Mouse (Mus musculus) olfactory bulb, adult 2 months (tissue): Measurements from ENCODE around the gene Edar. TPM values are rescaled to one million over a fixed set of nuclear protein-coding genes. Genes with fewer than 3 reads are reported as not detected.

ENCODE experiments used
- H3K27ac ChIP-seq: fragments of 200-500 bp; 2 replicates; pipeline ENCODE4 v1.5.1; 2012; ENCODE audit warnings: low read depth, low read length; ENCODE audit not compliant: insufficient read depth
- H3K4me1 ChIP-seq: fragments of 200-500 bp; 2 replicates; pipeline ENCODE4 v1.6.1; 2012; ENCODE audit warnings: low read length; ENCODE audit not compliant: control insufficient read depth, insufficient read depth
- H3K4me3 ChIP-seq: fragments of 200-500 bp; 2 replicates; pipeline ENCODE4 v1.5.1; 2012; ENCODE audit warnings: mild to moderate bottlenecking, low read depth, low read length, moderate library complexity; ENCODE audit not compliant: insufficient read depth
- CTCF ChIP-seq: fragments of 200-500 bp; IDR thresholded peaks from 2 replicates; pipeline ENCODE4 v1.5.1; 2012; ENCODE audit warnings: low read depth, mild to moderate bottlenecking, low read length, moderate library complexity; ENCODE audit not compliant: insufficient read depth
- POLR2A ChIP-seq: fragments of 200-500 bp; IDR thresholded peaks from 2 replicates; pipeline ENCODE4 v1.6.1; 2012; ENCODE audit warnings: mild to moderate bottlenecking, low read depth, low read length, moderate library complexity; ENCODE audit not compliant: insufficient read depth
- WGBS: fragments of 180-500 bp; shearing (Covaris S2); methylation state at CpG from one replicate; pipeline ENCODE4 v1.1.7; 2018; 5-methylcytosine and 5-hydroxymethylcytosine counted together
- polyA plus RNA-seq: library from polyadenylated mRNA; stranded (reverse); fragments of >200 nt; gene quantifications from 2 replicates; pipeline ENCODE4 v1.2.4, GENCODE M21; 2012; ENCODE audit warnings: low replicate concordance; ENCODE audit not compliant: missing spikeins, insufficient read depth, insufficient read length

Edar gene
- polyA plus RNA-seq, 1 experiment: not detected

DNA sequence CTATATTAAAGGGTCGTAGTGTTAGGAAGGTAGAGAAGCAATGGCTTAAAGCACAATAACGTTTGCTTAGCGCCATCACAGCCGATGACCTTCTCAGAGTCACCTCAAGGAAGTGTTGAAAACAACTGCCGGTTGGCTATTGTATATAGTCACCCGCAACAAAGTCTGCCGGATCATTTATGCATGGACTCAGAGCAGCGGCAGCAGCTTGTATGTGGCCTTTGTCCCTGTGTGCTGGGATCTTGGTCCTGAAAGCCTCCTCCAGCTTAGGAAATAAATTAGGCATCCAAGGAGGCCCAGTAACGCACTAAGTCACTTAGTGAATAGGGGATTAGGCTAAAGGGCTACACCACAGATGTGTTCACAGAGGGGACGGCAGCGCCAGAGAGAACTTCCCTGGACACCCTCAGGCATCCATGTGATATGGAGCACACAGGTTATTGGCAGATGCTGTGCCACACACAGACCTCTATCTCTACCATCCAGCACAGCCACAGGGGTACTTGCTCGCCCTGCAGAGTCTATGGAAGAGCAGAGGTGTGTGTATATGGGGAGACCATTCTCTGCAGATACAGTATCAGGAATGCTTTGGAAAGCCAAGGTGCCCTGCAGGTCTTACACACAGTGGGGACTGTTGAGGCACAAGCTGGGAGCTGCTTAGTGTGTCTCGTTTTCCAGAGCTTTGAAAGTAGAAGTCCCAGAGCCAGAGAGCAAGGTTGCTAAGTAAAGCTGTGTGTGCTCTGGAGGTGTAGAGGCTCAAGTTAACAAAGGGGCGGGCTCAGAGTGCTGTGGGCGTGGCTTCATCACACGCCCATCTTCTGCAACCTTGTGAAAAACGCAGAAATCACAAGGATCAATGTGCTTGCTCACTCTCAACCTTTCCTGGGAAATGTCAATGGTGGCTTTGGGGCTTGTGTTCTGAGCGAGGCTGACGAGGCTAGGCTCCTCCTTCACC is 34.7 kb downstream of the Edar start:
- Histone ChIP-seq H3K4me3 (no peak overlapping the region), H3K27ac (no peak overlapping the region), H3K4me1 (peaks cover 17% of the 10 kb centered on the region)
- no peak for TF ChIP-seq POLR2A
- TF ChIP-seq CTCF: no peak
- 72% methylated on average over 19 of the region's 19 CpGs for whole genome bisulfite sequencing

GRCm38 (mm10) chr10:58639291-58639690 is 36.2 kb downstream of the Edar start:
- 61% methylated on average over 6 of the region's 6 CpGs for WGBS
- no peak overlapping the region for H3K27ac ChIP-seq

DNA sequence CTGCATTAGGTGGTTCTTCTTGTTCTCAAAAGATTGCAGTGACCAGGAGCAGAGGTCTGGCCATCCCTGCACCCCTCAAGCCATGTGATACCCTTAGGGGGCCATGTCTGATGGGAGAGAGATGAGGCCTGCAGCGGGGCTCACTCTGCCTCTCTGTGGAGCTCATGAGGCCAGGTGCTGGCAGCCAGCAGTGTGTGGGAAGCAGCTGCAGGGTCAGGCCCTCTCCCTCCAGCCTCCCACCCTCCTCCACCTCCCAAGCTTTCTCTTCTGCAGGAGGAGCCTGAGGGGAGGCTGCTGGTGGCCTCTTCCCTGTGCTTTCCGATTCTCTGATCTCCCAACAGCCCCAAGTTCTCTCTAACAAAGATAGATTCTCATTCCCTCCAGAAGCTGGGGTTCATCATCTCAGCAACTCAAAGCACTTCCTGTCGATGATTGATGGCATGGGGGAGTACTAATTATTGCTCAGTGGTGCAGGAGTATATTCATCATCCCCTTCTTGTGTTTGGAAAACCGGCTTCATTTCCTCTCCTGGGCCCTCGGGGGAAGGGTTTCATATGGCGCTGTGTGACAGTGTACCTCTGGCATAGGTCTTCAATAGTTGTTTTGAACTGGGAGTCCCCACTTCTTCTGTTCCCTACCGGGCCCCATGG is 38.9 kb downstream of the Edar start:
- 55% methylated on average over 7 of the region's 7 CpGs for WGBS
- TF ChIP-seq CTCF: no peak
- no peak for TF ChIP-seq POLR2A
- H3K4me3 ChIP-seq: no peak overlapping the region
- no peak overlapping the region for H3K27ac ChIP-seq
- peaks cover 19% of the 10 kb centered on the region for H3K4me1 ChIP-seq

More at GRCm38 (mm10) chr10:58639291-58639690, 36.2 kb downstream of the Edar start:
- H3K4me3 ChIP-seq: no peak overlapping the region
- H3K4me1 ChIP-seq: peaks cover 16% of the 10 kb centered on the region
- no peak for TF ChIP-seq CTCF
- no peak for TF ChIP-seq POLR2A

DNA sequence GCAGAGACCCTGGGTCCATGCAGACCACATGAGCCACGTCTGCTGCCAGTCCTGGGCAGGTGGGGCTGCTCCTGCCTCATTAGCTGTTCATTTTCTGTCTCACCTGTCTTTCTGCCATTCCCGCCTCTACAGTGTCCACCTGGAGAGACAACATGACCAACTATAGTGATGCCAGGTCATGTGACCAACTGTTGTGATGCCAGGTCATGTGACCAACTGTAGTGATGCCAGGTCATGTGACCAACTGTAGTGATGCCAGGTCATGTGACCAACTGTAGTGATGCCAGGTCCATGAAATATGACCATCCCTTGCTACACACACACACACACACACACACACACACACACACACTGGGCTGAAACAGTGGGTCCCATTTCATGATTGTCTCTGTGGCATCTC is 41.9 kb downstream of the Edar start:
- WGBS: 100% methylated on average over 2 of the region's 2 CpGs
- no peak overlapping the region for H3K27ac ChIP-seq
- H3K4me1 ChIP-seq: peaks cover 14% of the 10 kb centered on the region
- TF ChIP-seq CTCF (no peak), POLR2A (no peak)
- H3K4me3 ChIP-seq: no peak overlapping the region

DNA sequence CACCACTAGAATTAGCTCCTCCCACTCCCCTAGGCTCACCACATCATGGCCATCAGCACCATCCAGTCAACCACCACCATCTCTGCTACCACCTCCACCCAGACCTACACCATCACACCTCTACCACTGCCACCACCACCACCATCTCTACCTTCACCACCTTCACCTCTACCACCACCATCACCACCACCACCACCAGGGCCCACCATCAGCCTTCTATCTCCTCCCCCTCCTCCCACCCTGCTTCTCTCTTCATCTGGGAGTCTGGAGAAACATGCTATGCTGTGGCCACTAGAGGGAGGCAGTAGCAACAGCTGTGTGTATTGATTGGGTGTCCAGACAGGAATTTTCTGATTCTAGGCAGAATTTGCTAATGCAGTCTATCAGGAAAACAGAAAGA is 47.9 kb downstream of the Edar start:
- Histone ChIP-seq H3K4me3 (no peak overlapping the region), H3K27ac (no peak overlapping the region), H3K4me1 (peaks cover 5% of the 10 kb centered on the region)
- TF ChIP-seq CTCF (no peak), POLR2A (no peak)

- no peaks in the 10 kb centered on the region for H3K4me1 ChIP-seq
- TF ChIP-seq POLR2A (no peak), CTCF (no peak)
- no peak overlapping the region for H3K4me3 ChIP-seq
- no peak overlapping the region for H3K27ac ChIP-seq
- WGBS: 87% methylated on average over 12 of the region's 12 CpGs
Observed at GRCm38 (mm10) chr10:58624848-58625711, 50.4 kb downstream of the Edar start.

- 88% methylated on average over 4 of the region's 4 CpGs for WGBS
- no peak overlapping the region for H3K27ac ChIP-seq
- no peak overlapping the region for H3K4me3 ChIP-seq
- no peaks in the 10 kb centered on the region for H3K4me1 ChIP-seq
- no peak for TF ChIP-seq CTCF
- TF ChIP-seq POLR2A: no peak
Observed at GRCm38 (mm10) chr10:58619266-58619665, 56.2 kb downstream of the Edar start.

DNA sequence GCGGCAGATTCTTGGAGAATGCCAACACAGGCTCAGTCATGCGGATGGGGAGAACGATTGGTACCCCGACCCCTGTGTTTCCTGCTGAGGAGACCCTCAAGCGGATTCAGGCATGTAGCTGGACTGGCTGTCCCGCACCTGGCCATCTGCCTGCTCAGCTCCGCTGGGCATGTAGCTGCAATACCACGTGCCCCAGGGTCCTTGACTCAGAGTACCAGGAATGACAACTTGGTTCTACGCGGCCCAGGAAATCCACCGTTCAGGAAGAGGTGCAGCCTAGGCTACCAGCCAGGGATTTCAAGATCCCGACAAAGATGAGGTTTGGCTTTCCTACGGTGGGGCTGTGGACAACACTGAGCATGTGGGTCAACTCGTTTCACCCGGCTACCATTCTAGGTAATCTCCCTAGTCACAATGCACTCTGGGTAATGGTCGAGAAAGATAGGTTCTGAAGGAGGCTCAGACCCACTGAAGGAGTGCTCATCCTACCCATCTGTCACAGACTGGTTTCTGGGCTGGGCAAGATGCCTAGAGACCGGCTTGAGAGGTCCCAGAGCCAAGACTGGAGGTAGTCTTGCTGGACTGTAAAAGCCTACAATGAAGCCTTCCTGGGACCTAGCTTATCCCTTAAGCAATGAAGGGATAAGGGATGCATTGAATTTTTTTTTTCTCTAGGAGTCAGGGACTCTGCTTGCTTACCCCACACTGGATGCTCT is 56.8 kb downstream of the Edar start:
- no peak overlapping the region for H3K27ac ChIP-seq
- H3K4me1 ChIP-seq: no peaks in the 10 kb centered on the region
- WGBS: 83% methylated on average over 17 of the region's 17 CpGs
- TF ChIP-seq CTCF: no peak
- H3K4me3 ChIP-seq: no peak overlapping the region
